Comparison of ENCODE assay signal across 7 mouse cellular contexts in the genomic region with DNA sequence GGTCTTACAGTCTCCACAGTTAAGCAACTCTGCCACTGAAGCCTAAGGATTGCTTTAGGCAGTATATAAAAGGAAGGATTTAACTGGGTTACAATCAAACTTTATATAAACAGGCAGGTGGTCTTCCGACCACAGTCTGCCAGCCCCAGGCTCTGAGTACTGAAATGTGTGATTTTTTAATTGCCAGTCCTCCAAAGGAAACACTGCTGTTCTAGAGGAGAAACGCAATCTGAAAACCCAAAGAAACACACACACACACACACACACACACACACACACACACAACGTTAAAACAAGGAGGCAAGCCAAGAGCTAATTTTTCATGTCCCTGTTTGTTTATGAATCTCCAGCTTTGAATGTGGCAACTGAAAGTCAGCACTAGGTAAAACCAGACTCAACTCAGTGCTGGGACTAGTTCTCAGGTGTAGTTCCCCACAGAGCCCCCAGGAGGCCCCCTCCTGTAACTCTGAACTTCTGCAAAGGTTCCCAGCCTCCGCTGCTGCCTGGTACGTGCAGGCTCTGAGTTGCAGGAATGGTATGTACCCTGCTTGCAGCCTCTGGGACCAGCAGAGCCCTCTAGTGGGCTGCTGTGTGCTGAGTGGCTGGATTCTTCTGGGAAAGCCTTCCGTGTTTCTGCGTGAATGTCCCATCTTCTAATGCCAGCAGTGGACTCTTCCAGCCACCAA. TPM values are rescaled to one million over a fixed set of nuclear protein-coding genes. Genes with fewer than 3 reads are reported as not detected.
A peak's percentile ranks its signal among the peaks of the same experiment; 100 is the strongest.
DNase-seq lines count a peak whose midpoint lies in the region; ATAC-seq and TF ChIP-seq lines count a peak whose summit lies in the region.

No protein-coding gene starts in this region.

- H3K4me2 ChIP-seq in hindbrain, embryonic 15.5 days: no peak overlapping the region

- H3K4me3 ChIP-seq in hindbrain, embryonic 15.5 days: no peak overlapping the region

- H3K27me3 ChIP-seq in hindbrain, embryonic 15.5 days: no peaks in the 10 kb centered on the region

- TF ChIP-seq CTCF in brain, embryonic 14.5 days (IDR thresholded peaks at IDR 0.05; ENCODE audit: borderline replicate concordance, extremely low read depth, insufficient read depth, insufficient read length): peak; percentile 54

- no peaks in the 10 kb centered on the region for H3K9me3 ChIP-seq in hindbrain, embryonic 15.5 days

- 29% methylated on average over 7 of the region's 7 CpGs for WGBS in hindbrain, embryonic 15.5 days

- ATAC-seq in hindbrain, embryonic 15.5 days (ENCODE audit: low FRiP score, low read depth): 0 out of 2 replicates have a peak, but pooled peaks have one; percentile 55

- TF ChIP-seq POLR2A in brain, embryonic 14.5 days (IDR thresholded peaks at IDR 0.05; ENCODE audit: borderline replicate concordance, extremely low read depth, insufficient read depth, insufficient read length, poor library complexity, severe bottlenecking): no peak

- H3K27ac ChIP-seq in hindbrain, embryonic 15.5 days (replicated peaks): no peak overlapping the region; the same call in 1 of the 2 replicates

- H3K36me3 ChIP-seq in hindbrain, embryonic 15.5 days: peaks cover 1% of the 10 kb centered on the region; the same call in 1 of the 2 replicates

- peak; percentile 68 for DNase-seq in MN1 (ENCODE audit: low spot score)
- DNase-seq in brain, embryonic 14.5 days (ENCODE audit: low read depth): peak; percentile 77
- peak; percentile 46 to 57 for DNase-seq in frontal cortex, postnatal 25 days (ENCODE audit: low spot score in 2 of 2)
- peak; percentile 60 to 61 for DNase-seq in layer of hippocampus, postnatal 36 days
- peak; percentile 93 for DNase-seq in lung, postnatal 25 days (ENCODE audit: low spot score)
- DNase-seq in right cerebral cortex, postnatal 14 days: peak; percentile 68

- H3K9ac ChIP-seq in hindbrain, embryonic 15.5 days: no peak overlapping the region

- peaks cover 22% of the 10 kb centered on the region for H3K4me1 ChIP-seq in hindbrain, embryonic 15.5 days (replicated peaks)

RNA-seq across cellular contexts. Expression of a gene that starts 23.9 kb away (rescaled TPM):
- polyA plus RNA-seq in brain, embryonic 14.5 days (2012; rRNA removed): 91.8 and 96.2 TPM in 2 replicates
- 62.2 and 63.9 TPM in 2 replicates for polyA plus RNA-seq in hindbrain, embryonic 15.5 days (2015; fragmentation: Nextera tagmentation; extraction: Ambion mirVana)
- total RNA-seq in layer of hippocampus, postnatal 36 days (2021): 10 to 100 TPM; 47.5 to 48.3 TPM

RNA-seq across cellular contexts. Expression of a gene that starts 24.0 kb away (rescaled TPM):
- polyA plus RNA-seq in brain, embryonic 14.5 days (2012; rRNA removed): 63.1 and 66.4 TPM in 2 replicates
- 39.6 and 41.3 TPM in 2 replicates for polyA plus RNA-seq in hindbrain, embryonic 15.5 days (2015; fragmentation: Nextera tagmentation; extraction: Ambion mirVana)
- 10 to 100 TPM; 78.0 to 81.6 TPM for total RNA-seq in layer of hippocampus, postnatal 36 days (2021)
